Mouse (Mus musculus): ENCODE data around the gene Rpp21. TPM values are rescaled to one million over a fixed set of nuclear protein-coding genes. Genes with fewer than 3 reads are reported as not detected.

The Rpp21 gene
- polyA plus RNA-seq, 1 experiment from 2014 or later = 103 TPM

DNA sequence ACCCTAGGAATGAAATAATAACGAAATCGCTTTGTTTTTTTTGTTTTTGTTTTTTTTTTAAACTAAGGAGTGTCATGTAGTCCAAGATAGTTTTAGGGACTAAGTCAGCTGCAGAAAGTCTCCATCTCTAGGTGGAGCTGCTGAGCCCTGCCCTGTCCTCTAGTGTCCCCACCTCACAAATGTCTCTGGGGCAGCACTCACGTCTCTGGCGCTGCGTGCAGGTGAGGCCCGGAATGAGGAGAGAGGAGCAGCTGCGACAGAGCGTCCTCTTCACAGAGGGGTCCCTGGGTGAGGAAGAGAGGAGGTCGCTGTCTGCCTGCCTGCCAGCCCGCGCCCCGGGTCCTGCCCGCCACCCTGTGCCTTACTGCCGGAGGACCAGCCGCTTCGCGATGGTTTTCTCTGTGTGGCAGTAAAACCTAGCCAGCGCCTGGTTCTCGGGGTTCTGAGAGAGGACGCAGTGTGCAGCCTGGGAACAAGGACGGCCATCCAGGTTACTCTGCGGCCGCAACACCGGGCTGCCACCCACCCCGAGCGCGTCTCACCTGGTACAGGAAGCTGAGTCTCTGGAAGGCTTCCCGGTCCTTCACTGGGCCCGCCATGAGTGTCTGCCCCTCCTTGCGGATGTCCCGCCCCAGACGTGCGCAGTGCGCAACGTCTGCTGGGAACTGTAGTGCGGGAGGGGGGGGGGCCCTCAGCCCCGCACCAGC is 475 bp downstream of the Rpp21 start:
- peak; percentile 90 for ATAC-seq
- H3K4me2 ChIP-seq (replicated peaks; ENCODE audit: low read depth) = peak overlapping the region; percentile 73
- under 1% methylated on average over 36 of the region's 37 CpGs for WGBS
- H3K27me3 ChIP-seq (replicated peaks; ENCODE audit: control insufficient read depth, insufficient read depth, low read length) = no peaks in the 10 kb centered on the region
- peak overlapping the region; percentile 69; the same call in 1 of the 2 replicates for H3K27ac ChIP-seq (ENCODE audit: low read depth, low read length)
- H3K4me3 ChIP-seq (ENCODE audit: low read depth, low read length) = peak overlapping the region; percentile 80
- no peaks in the 10 kb centered on the region for H3K9me3 ChIP-seq (ENCODE audit: control insufficient read depth)
- peak; percentile 89 for TF ChIP-seq CTCF (IDR thresholded peaks at IDR 0.05; ENCODE audit: low read depth)
- peak overlapping the region; percentile 67 for H3K9ac ChIP-seq (ENCODE audit: low read depth, low read length)
- H3K36me3 ChIP-seq (ENCODE audit: control insufficient read depth, insufficient read depth) = peaks cover 30% of the 10 kb centered on the region
- H3K4me1 ChIP-seq (replicated peaks; ENCODE audit: control insufficient read depth, insufficient read depth, low read length) = no peaks in the 10 kb centered on the region

DNA sequence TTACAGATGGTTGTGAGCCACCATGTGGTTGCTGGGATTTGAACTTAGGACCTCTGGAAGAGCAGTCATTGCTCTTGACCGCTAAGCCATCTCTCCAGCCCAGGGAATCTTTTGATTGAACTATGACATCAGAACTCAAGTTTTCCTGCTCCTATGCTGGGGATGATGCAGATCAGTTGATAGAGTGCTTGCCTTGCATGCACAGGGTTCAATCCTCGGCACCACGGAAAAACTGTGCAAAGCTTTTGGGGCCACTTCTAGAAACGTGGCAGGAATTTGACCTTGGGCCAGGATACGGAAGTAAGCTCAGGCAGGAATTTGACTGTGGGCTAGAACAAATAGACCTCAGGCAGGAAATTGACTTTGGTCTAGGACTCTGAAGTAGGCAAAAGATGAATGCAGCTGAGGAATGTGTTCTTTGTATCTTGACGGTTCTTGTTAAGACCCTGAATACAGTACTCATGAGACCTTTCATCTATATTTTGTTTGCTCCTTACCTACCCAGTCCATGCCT is 4.7 kb downstream of the Rpp21 start:
- no peak for ATAC-seq
- Histone ChIP-seq H3K4me2 (replicated peaks; ENCODE audit: low read depth) (no peak overlapping the region), H3K4me3 (ENCODE audit: low read depth, low read length) (no peak overlapping the region), H3K27ac (ENCODE audit: low read depth, low read length) (no peak overlapping the region), H3K9me3 (ENCODE audit: control insufficient read depth) (no peaks in the 10 kb centered on the region), H3K4me1 (replicated peaks; ENCODE audit: control insufficient read depth, insufficient read depth, low read length) (no peaks in the 10 kb centered on the region), H3K36me3 (ENCODE audit: control insufficient read depth, insufficient read depth) (0 out of 2 replicates have a peak, but pooled peaks cover 7% of the 10 kb centered on the region), H3K9ac (ENCODE audit: low read depth, low read length) (no peak overlapping the region), H3K27me3 (replicated peaks; ENCODE audit: control insufficient read depth, insufficient read depth, low read length) (peaks cover 9% of the 10 kb centered on the region)
- WGBS = 28% methylated on average over 6 of the region's 6 CpGs
- no peak for TF ChIP-seq CTCF (IDR thresholded peaks at IDR 0.05; ENCODE audit: low read depth)

DNA sequence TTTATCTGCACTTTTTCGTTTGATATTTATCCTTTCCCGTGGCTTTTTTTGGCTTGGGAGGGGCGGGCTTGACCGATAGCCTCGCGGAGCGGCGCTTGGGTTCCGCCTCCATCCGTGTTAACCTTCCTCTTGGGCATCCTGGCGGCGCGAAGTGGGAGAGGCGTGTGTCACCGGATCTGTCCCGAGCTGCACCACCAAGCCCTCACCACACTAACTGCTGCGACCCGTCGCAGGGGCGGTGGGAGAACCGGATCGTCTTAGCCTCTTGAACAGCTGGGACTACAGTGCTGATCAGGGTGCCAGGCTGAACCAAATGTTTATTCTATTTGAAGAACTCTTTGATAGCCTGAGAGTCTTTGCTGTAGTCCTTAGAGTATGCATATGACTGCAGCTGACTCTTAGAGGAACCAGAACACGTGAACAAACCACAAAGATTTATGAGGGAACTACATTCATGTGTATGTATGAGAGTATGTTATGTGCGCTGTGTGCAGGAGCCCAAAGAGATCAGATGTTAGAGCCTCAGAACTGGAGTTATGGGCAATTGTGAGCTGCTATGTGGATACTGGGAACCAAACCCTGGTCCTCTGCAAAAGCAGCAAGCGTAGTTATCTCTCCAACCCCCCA is 5.5 kb downstream of the Rpp21 start:
- Histone ChIP-seq H3K36me3 (ENCODE audit: control insufficient read depth, insufficient read depth) (0 out of 2 replicates have a peak, but pooled peaks cover 7% of the 10 kb centered on the region), H3K27ac (ENCODE audit: low read depth, low read length) (no peak overlapping the region), H3K4me2 (replicated peaks; ENCODE audit: low read depth) (peak overlapping the region; percentile 47), H3K4me1 (replicated peaks; ENCODE audit: control insufficient read depth, insufficient read depth, low read length) (no peaks in the 10 kb centered on the region), H3K9me3 (ENCODE audit: control insufficient read depth) (no peaks in the 10 kb centered on the region), H3K4me3 (ENCODE audit: low read depth, low read length) (no peak overlapping the region), H3K27me3 (replicated peaks; ENCODE audit: control insufficient read depth, insufficient read depth, low read length) (peaks cover 9% of the 10 kb centered on the region), H3K9ac (ENCODE audit: low read depth, low read length) (no peak overlapping the region)
- no peak for ATAC-seq
- 8% methylated on average over 25 of the region's 25 CpGs for WGBS
- TF ChIP-seq CTCF (IDR thresholded peaks at IDR 0.05; ENCODE audit: low read depth) = no peak

DNA sequence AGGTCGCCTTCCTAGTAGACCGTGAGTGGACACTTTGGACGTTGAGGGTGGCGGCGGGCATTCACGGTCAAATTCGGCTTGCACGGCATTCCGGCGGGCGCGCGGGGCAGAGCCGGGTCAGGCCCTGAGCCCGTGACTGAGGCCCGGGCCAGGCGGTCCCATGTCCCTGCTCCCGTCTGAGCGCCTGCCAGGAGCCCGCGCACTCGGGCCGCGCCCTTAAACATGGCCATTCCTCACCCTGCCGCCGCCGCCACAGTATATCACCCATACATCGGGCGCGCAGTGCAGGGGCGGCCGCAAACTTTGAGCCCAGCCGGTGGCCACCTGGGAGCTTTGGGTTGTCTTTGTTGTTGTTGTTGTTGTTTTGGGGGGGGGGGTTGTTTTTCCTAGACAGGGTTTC is 9.0 kb downstream of the Rpp21 start:
- no peak for TF ChIP-seq CTCF (IDR thresholded peaks at IDR 0.05; ENCODE audit: low read depth)
- peak overlapping the region; percentile 6; the same call in 1 of the 2 replicates for H3K4me3 ChIP-seq (ENCODE audit: low read depth, low read length)
- H3K4me2 ChIP-seq (replicated peaks; ENCODE audit: low read depth) = peak overlapping the region; percentile 40; the same call in 1 of the 2 replicates
- H3K36me3 ChIP-seq (ENCODE audit: control insufficient read depth, insufficient read depth) = no peaks in the 10 kb centered on the region
- H3K4me1 ChIP-seq (replicated peaks; ENCODE audit: control insufficient read depth, insufficient read depth, low read length) = no peaks in the 10 kb centered on the region
- 18% methylated on average over 33 of the region's 33 CpGs for WGBS
- H3K9me3 ChIP-seq (ENCODE audit: control insufficient read depth) = no peaks in the 10 kb centered on the region
- ATAC-seq = no peak; the same call in 1 of the 2 replicates
- peaks cover 9% of the 10 kb centered on the region for H3K27me3 ChIP-seq (replicated peaks; ENCODE audit: control insufficient read depth, insufficient read depth, low read length)
- H3K9ac ChIP-seq (ENCODE audit: low read depth, low read length) = no peak overlapping the region
- H3K27ac ChIP-seq (ENCODE audit: low read depth, low read length) = no peak overlapping the region

DNA sequence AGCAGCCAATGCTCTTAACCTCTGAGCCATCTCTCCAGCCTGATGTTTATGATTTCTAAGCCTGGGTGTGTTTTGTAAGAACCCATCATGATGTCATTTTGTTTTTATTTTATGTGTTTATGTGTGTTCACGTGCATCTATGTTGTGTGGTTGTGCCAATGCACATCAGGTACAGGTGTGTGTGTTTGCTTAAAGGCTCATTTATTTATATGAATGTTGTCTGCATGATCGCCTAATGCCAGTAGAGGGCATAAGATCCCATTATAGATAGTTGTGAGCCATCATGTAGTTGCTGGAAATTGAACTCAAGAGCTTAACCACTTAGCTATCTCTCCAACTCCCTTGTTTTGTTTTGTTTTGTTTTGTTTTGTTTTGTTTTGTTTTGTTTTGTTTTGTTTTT is 12.1 kb downstream of the Rpp21 start:
- Histone ChIP-seq H3K36me3 (ENCODE audit: control insufficient read depth, insufficient read depth) (no peaks in the 10 kb centered on the region), H3K27me3 (replicated peaks; ENCODE audit: control insufficient read depth, insufficient read depth, low read length) (peaks cover 9% of the 10 kb centered on the region), H3K4me3 (ENCODE audit: low read depth, low read length) (no peak overlapping the region), H3K9me3 (ENCODE audit: control insufficient read depth) (no peaks in the 10 kb centered on the region), H3K27ac (ENCODE audit: low read depth, low read length) (no peak overlapping the region), H3K9ac (ENCODE audit: low read depth, low read length) (no peak overlapping the region), H3K4me2 (replicated peaks; ENCODE audit: low read depth) (no peak overlapping the region), H3K4me1 (replicated peaks; ENCODE audit: control insufficient read depth, insufficient read depth, low read length) (no peaks in the 10 kb centered on the region)
- WGBS = 80% methylated on average over 2 of the region's 2 CpGs
- peak; percentile 31; the same call in 1 of the 2 replicates for TF ChIP-seq CTCF (IDR thresholded peaks at IDR 0.05; ENCODE audit: low read depth)
- ATAC-seq = no peak

DNA sequence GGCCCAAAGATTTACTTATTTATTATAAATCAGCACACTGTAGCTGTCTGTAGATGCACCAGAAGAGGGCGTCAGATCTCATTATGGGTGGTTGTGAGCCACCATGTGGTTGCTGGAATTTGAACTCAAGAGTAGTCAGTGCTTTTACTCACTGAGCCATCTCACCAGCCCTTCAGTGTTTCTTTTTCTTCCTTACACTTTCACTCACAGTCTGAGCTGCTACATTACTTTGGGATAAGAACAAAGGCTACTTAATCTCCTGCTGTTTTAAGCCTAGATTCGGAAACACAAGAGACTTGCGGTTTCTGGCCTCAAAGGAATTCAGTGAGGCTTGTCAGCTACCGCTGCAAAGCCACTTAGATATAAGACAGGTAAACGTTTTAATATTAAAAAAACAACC is 13.8 kb downstream of the Rpp21 start:
- no peak for ATAC-seq
- H3K4me1 ChIP-seq (replicated peaks; ENCODE audit: control insufficient read depth, insufficient read depth, low read length) = no peaks in the 10 kb centered on the region
- no peaks in the 10 kb centered on the region for H3K36me3 ChIP-seq (ENCODE audit: control insufficient read depth, insufficient read depth)
- H3K4me2 ChIP-seq (replicated peaks; ENCODE audit: low read depth) = no peak overlapping the region
- peaks cover 5% of the 10 kb centered on the region for H3K27me3 ChIP-seq (replicated peaks; ENCODE audit: control insufficient read depth, insufficient read depth, low read length)
- 0 out of 2 replicates have a peak, but pooled peaks have one; percentile 9 for TF ChIP-seq CTCF (IDR thresholded peaks at IDR 0.05; ENCODE audit: low read depth)
- no peak overlapping the region for H3K9ac ChIP-seq (ENCODE audit: low read depth, low read length)
- no peak overlapping the region for H3K4me3 ChIP-seq (ENCODE audit: low read depth, low read length)
- no peak overlapping the region for H3K27ac ChIP-seq (ENCODE audit: low read depth, low read length)
- 39% methylated on average over 5 of the region's 5 CpGs for WGBS
- no peaks in the 10 kb centered on the region for H3K9me3 ChIP-seq (ENCODE audit: control insufficient read depth)
